Mouse (Mus musculus) liver, embryonic 14.5 days (tissue): Measurements from ENCODE around the gene Bcl2.

ENCODE experiments used
- CTCF ChIP-seq: IDR thresholded peaks from 2 replicates; pipeline ENCODE4 v1.5.1; 2016; ENCODE audit warnings: antibody characterized with exemption, low read depth, control low read depth
- EP300 ChIP-seq: IDR thresholded peaks from 2 replicates; pipeline ENCODE4 v1.6.1; 2016; ENCODE audit warnings: antibody characterized with exemption, low read depth

GRCm38 (mm10) chr1:106586761-106587160 lies 127.3 kb downstream of the Bcl2 start:
- no peak for TF ChIP-seq CTCF
- TF ChIP-seq EP300 = no peak
